Mouse (Mus musculus) cerebellum, adult (tissue): ENCODE measurements around the gene Dhx33.

ENCODE experiments used
- ATAC-seq: cut with Nextera tagmentation; 2 replicates; pipeline ENCODE4 v1.9.2; 2017; ENCODE audit warnings: mild to moderate bottlenecking, moderate library complexity, mixed read lengths; ENCODE audit not compliant: insufficient number of reproducible peaks, low FRiP score, low TSS enrichment

The Dhx33 gene

DNA sequence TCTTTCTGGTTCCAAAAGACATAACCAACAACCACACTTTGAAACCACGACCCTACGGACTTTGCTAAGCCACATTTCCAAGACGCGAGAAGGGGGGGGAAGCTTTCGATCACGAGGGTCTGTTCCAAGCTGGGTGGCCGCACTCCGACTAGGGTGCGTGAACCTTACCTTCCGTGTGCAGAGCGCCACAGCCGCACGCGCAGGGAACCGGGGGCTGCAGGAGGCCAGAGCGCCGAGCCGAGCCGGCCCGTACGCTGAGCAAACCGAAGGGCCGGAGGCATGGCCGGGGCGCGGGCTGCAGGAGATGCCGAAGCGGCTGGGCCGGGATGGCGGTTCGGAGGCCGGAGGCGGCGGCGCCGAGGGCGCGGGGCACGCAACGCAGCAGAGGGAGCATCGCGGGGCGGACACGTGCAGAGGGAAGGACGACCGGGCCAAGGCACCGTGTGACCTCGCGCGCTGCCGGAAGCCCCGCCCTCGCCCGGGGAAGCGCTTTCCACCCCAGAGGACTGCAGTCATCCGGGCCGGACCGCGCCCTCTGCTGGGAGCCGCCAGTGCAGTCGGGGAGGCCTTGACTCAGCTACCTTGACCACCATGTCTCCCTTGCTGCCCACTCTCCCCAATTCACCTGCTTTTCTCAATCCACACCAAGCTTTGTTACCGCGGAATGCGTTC, 21.5 kb downstream of the Dhx33 start, which contains the start of gene C1qbp:
Gene C1qbp, minus strand, starts transcription at position 470 of the 672 bp plus-strand sequence.
- ATAC-seq: peak; percentile 93

DNA sequence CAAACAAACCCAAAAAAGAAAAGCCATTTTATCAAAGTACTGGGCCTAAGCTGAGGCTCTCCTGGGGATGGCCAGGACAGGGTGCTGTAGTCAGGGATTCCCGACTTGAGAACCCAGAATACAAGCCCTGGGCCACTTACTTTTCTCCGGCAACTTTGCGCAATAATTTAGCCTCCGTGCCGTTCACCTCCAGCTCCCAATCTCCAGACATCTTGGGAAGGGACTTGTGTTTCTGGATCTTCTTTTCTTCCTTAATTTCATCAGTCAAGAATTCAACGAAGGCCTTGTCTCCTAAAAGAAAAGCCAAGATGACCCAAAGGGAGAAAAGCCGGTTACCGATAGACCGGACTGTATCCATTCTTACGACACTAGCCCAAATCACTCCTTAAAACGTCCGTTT, 22.2 kb downstream of the Dhx33 start:
- no peak for ATAC-seq

DNA sequence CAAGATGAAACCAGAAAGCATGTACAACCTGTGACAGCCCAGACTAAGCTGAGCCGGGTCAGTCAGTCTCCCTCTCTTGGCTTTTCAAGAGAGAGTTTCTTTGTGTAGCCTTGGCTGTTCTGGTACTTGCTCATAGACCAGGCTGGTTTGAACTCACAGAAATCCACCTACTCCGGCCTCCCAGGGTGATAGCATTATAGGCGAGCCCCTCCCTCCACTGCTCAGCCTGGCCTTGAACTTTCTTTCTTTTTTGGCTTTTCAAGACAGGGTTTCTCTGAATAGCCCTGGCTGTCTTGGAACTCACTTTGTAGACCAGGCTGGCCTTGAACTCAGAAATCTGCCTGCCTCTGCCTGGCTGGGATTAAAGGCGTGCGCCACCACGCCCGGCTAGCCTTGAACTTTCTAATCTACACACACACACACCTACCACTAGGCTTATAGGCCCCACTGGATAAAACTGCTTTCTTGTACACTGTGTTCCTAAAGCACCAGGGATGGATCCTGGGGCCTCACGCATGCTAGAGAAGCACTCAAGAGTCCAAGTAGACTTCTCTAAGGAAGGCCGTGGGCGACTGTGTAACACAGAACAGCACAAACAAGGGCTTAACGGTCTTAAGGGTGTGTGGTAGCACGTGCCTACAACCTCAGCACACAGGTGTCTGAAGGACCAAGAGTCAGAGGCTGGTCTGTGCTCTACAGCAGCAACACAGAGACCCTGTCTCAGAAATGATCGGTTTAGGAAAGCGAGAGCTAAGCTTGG, 23.3 kb downstream of the Dhx33 start:
- ATAC-seq: no peak

DNA sequence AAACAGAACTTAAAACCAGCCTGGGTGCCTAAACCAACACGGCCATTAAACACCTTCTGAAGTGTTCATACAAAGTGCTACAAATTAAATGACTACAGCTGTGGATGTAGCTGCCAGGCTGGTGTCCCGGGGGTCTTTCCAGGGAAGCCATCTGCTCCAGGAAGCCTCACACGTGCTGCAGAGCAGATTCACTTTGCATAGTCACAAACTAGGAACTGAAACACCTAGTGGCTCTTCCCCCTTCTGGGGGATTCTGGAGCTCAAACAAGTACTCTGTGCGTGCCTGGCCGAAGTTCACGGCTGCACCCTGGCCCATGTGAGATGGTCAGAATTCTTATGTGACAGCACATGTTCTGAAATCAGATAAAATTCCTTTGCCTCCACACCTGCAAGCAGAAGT, 24.0 kb downstream of the Dhx33 start:
- ATAC-seq: no peak

DNA sequence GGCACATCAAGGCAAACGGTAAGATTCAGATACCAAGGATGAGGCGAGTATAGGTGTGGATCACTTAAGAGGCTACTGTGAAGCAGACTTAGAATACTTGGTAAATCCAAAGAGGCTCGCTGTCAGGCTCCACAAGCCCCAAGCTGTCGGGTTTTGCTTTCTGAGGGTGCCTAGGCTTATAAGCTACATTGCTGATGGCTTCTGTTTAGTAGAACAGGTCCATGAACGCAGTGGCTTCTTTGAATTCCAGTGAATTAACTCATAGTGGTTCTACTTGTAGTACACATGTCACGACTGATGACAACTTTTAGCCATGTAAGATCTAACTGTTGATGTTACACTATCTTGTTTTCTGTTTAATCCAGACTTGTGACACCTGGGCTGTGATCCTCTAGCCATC, 26.9 kb downstream of the Dhx33 start:
- no peak for ATAC-seq

DNA sequence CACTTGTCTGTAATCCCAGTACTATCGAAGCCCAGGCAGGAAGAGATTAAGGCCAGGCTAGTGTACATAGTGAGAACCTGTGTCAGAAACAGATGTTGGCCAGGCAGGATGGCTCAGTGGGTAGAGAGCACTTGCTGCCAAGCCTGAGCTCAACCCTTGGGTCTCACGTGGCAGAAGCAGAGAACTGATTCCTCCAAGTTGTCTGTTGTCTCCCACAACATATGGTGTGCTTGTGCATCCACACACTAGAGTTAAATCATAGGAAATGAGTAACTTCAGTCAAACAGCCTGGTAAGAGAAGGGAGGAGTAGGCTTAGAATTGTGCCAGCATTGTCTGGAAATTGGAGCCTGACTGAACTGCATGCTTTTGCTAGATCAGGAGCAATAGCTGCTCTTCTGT, 29.0 kb downstream of the Dhx33 start:
- ATAC-seq: no peak

DNA sequence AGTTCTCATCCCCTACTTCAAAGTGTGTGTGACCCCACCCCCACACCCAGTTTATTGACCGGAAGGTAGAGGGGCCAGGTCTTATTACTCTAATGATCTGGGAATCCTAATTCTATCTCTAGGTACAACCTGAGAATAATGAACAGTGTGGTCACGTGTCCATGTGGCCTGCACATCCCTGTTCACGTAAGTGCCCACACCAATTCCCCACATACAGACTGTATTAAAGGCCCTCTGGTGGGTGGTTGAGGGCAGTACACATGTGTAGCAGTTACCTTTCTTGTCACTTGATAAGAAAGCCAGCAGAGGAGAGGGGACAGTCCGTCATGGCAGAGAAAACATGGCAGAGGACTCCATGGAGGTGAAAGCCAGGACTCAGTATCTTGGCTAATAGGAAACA, 30.3 kb downstream of the Dhx33 start:
- no peak for ATAC-seq

DNA sequence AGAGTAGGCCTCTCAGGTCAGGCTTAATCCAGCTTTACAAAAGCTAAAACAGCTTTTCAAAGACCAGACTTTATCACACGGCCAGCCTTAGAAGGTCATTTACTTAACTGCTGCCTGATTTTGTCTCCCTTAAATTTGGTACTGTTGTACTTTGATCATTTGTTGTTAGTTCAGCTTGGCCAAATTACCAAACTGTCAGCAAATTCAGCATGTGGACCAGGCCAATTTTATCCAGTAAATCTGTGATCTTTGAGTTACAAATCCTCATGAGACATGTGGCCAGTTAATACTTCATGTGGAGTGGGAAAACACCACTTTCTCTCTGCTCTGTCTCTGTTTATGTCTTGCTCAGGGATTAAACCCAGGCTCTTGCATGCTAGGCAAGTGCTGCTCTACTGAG, 31.7 kb downstream of the Dhx33 start:
- ATAC-seq: no peak

DNA sequence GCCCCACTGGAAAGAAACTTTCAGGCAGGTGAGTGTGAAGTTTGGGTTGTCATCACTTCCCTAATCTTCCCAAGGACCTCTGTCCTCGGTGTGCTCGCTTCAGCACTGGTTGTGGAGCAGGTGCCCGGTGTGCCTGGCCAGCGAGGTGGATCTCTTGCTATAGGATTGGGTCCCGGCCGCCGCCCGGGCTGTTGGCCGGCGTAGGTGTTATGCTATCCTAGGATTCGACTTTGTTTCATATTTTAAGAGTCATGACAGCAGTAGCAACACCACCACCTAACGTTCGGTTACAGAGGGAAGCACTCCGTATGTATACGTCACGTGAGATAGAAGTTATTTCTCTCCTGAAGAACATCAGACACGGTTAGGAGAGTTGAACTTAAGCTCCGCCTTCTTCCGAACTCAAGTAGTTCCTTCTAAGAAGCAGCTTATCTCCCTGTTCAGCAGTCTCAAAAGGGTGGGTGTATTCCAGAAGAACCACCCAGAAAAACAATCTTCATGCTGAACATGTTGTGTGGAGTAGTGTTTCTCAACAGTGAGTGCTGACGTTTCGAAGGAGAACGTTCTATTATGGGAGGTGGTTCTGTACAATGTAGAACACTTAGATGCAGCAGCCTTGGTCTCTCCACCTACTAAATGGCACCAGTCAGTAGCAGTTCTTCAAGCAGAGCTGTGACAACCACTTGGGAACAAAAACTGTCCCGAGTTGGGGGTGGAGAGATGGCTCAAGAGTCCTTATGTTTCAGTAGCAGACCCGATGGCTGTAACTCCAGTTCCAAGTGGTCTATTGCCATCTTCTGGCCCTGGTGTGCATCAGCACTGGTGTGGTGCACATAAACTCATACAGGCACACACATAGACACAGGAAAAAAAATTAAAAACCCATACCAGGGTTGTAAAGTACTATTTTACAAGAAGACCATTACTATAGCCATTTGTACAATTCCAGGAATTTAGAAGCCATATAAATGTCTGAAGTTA, 33.4 kb downstream of the Dhx33 start:
- peak; percentile 46; the same call in 1 of the 2 replicates for ATAC-seq

DNA sequence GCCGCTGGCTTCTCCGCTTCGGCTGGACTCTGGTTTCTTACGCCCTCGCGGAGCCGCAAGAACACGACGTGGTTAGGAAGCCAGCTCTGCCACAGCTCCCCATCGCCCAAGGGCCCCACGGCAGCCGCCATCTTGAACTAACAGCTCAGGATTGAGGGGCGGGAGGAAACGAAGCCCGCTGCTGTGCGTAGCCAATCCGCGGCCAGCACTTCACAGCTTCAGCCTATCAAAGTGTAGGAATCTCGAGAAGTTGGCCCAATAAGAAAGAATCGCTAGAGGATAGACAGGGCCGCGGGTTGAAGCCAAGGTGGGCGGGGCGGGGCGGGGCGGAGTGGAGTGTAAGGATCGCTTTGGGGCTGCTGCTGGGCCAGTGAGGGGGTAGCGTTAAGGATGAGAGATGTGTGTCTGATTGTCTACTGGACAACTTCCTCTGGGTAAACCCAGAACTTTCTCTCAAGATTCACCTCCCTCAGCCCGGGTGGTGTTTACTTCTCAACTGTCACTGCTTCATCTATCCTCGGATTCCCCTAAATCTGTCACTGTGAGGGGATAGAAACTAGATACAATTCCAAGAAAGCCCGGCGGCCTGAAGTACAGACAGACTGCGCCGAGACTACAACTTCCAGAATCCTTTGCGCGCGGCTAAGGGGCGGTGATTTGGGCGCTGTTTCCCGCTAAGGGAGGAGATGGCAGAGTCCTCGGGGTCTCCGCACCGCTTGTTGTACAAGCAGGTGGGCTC, 34.2 kb downstream of the Dhx33 start, which contains the start of the genes Nup88 and Rpain:
Gene Nup88, minus strand, starts transcription at position 153 of the 739 bp plus-strand sequence.
Gene Rpain, plus strand, starts transcription at position 393 of the 739 bp plus-strand sequence.
- ATAC-seq: peak; percentile 98

DNA sequence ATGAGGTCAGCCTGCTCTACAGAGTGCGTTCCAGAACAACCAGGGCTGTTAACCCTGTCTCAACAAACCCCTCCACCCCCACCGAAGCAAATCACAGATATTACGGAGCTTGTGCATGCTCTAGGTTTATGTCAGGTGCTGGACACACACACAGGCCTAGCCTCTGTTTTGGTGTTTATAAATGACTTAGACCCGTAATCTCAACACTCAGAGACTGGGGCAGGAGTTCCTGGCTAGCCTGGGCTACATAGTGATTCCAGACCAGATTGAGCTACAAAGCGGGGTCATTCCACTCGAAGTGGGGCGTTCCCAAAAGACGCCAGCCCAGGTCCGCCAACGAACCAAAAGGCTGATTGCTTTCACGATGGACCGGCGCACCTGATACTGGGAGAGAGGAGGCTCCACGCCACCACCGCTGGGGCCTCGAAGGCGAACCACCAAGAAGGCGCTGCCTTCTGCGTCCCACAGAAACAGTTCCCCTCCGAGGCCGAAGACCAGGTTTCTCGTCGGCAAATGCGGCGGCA, 34.9 kb downstream of the Dhx33 start:
- peak; percentile 32; the same call in 1 of the 2 replicates for ATAC-seq

DNA sequence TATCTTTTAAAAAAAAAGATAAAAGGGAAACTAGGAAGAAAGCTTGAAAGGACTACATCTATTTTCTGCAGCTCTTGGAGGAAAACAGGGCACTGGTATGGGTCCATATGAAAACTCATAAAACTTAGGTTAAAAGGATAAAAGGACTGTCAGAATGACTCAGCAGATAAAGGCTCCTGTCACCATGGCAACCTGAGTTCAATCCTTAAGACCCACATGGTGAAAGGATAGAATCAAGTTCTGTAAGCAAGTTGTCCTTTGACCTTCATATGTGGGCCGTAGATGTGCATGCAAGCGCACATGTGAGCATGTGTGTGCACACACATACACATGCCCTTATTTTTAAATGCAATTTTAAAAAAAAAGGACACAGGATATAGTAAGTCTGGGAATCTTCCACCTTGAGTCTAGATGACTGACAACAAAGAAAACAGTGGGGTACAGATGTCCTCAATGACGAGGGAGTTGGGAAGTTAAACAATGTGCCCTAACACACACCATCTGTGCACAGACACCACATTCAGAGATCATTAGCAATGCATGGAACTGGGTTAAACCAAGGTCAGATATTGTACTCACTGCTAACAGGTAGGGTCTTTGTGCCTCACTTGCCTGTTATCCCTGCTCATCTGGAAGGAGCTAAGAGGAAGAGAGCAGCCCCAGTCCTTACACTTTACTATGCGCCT, 39.9 kb downstream of the Dhx33 start:
- ATAC-seq: no peak

DNA sequence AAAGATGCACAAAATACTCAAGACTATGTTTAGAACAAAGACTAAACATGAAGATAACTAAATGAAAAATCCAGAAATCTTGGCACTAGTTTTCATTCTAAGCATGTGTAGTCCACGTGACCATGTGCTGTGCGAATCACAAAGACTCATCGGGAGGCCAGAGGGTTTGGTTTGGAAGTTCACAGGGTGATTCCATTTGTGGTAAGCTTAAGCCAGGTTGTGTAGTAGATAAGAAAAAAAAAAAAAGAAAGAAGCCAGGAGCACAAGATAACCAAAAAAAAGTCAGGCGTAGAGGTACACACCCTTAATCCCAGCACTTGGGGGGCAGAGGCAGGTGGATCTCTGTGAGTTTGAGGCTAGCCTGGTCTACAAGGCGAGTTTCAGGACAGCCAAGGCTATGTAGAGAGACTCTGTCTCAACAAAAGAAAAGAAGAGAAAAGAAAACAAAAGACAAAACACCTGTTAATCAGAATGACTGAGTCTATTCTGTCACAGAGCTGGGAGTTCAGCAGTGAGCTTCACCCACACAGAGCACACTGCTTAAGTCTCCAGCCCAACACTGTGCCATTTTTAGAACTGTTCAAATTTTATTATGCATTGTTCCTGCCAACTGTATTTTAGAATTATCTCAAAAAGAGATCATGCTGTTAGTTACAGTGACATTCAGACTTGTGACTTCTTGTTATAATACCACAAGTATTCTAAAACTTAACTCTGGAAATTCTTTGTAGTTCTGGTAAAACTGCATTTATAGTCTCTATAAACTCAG, 43.3 kb downstream of the Dhx33 start:
- no peak for ATAC-seq

DNA sequence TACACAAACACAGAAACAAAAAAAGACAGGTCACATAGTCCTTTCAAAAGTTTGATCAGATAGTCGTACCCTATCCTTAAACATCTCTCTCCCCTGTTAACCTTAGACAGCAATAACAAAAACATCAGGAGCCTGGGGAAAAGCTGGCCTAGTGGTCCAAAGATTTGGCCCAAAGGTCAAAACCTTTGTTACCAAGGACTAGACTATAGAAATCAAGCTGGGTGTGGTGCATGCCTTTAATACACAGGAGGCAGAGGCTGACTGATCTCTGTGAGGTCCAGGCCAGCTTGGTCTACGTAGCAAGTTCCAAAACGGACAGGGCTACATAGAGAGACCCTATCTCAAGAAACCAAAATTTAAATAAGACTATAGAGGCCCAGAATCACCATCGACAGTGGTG, 49.5 kb downstream of the Dhx33 start:
- no peak for ATAC-seq

DNA sequence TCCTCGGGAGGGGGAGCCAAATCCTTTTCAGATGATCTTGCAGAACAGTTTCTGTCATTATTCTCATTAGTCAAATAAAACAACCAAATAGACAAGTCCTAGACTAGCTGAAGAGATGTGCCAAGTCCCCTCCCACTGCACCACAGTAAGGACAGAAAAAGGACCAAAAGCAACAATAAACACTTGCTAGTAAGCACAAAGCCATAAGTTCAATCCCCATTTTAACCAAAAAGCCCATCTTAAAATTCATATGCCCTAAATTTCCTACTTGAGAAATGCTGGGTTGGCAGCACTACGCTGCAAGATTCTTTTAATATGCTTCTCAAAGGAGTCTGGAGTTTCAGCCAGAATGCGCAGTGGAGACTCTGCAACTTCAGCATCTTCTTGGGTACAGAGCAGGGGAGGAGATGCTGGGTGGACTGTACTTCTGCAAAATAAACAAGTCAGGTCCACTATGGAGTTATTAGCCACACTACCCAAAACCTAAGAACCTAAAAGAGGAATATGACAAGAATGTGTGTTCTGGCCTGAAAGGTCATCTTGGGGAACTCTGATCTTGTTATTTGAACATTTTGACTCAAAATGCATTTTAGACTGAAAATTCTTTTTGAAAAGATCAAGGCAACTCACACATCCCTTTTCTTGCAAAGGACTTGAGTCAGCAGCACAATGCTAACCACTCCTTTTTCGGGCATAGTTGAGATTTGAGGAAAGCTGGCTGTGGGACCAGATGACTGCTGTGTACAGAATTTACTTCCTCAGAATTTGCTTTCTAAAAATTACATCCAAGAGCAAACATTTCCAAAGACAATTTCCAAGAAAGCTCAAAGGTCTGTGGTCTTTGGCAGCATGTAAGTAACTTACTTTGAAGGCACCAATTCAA, 59.1 kb downstream of the Dhx33 start:
- ATAC-seq: no peak

DNA sequence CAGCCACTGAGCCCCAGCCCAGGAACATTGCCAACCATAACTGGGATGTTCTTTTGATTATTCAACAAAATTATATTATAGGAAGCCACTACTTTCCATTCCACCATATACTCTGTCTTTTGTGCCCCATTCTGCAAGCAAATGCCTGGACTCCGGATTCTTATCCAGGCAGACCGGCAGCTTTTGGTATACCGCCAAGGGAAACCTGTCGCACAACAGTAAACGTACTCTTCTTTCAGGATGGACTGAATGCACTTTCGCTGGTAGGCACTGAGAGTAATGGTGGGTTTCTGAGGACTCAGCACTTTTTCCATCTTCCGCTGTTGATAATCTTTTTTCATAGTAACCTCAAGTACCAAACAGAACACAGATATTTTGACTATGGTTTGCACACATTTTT, 60.6 kb downstream of the Dhx33 start:
- ATAC-seq: no peak

DNA sequence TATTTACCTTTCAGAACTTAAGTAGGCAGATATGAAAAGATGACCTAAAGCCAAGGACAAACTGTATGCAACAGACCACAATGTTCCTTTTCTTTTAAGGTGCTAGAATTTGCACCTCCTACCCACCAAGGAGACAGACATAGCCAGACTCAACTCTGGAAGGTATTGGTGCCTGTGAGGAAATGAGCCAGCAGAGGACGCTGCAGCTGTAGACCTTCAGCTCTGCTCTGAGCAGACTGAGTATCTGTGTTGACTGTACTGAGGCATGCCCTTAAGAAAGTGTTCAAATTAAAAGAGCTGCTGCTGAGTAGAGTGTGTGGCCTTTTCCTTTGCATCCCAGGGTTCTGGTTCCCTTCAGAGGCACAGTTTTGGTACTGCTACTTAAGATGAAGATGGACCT, 61.6 kb downstream of the Dhx33 start:
- no peak for ATAC-seq
